Mouse (Mus musculus): ENCODE results near the gene Gm9857.

The Gm9857 gene

GRCm38 (mm10) chr3:108925677-108926076 lies 14.6 kb downstream of the Gm9857 start:
- no peak for DNase-seq (ENCODE audit: low spot score in 2 of 2)

- no peak for DNase-seq (ENCODE audit: low spot score in 2 of 2)
Observed at GRCm38 (mm10) chr3:108921822-108922221, 18.4 kb downstream of the Gm9857 start.

GRCm38 (mm10) chr3:108920442-108921070 lies 19.7 kb downstream of the Gm9857 start:
- no peak for DNase-seq (ENCODE audit: low spot score in 2 of 2)

GRCm38 (mm10) chr3:108918852-108919251 lies 21.4 kb downstream of the Gm9857 start:
- DNase-seq (ENCODE audit: low spot score in 2 of 2): no peak

- no peak for DNase-seq (ENCODE audit: low spot score in 2 of 2)
Observed at GRCm38 (mm10) chr3:108917986-108918385, 22.3 kb downstream of the Gm9857 start.

GRCm38 (mm10) chr3:108916857-108917256 lies 23.4 kb downstream of the Gm9857 start:
- DNase-seq (ENCODE audit: low spot score in 2 of 2): no peak

- DNase-seq (ENCODE audit: low spot score in 2 of 2): no peak
Observed at GRCm38 (mm10) chr3:108915999-108916398, 24.2 kb downstream of the Gm9857 start.

GRCm38 (mm10) chr3:108911548-108912413 lies 28.5 kb downstream of the Gm9857 start, which contains the start of gene Prpf38b:
Gene Prpf38b, minus strand, starts transcription at chr3:108911727.
- DNase-seq (ENCODE audit: low spot score in 2 of 2): peak; percentile 91 to 94

GRCm38 (mm10) chr3:108911081-108911547 lies 29.1 kb downstream of the Gm9857 start:
- DNase-seq (ENCODE audit: low spot score in 2 of 2): peak; percentile 49 to 62

- DNase-seq (ENCODE audit: low spot score in 2 of 2): no peak
Observed at GRCm38 (mm10) chr3:108910303-108911080, 29.8 kb downstream of the Gm9857 start.

- no peak for DNase-seq (ENCODE audit: low spot score in 2 of 2)
Observed at GRCm38 (mm10) chr3:108902934-108903333, 37.3 kb downstream of the Gm9857 start.

GRCm38 (mm10) chr3:108902038-108902437 lies 38.2 kb downstream of the Gm9857 start:
- no peak for DNase-seq (ENCODE audit: low spot score in 2 of 2)

GRCm38 (mm10) chr3:108900681-108901080 lies 39.6 kb downstream of the Gm9857 start:
- no peak for DNase-seq (ENCODE audit: low spot score in 2 of 2)

GRCm38 (mm10) chr3:108900147-108900546 lies 40.1 kb downstream of the Gm9857 start:
- DNase-seq (ENCODE audit: low spot score in 2 of 2): no peak

GRCm38 (mm10) chr3:108898640-108899039 lies 41.6 kb downstream of the Gm9857 start:
- no peak for DNase-seq (ENCODE audit: low spot score in 2 of 2)

GRCm38 (mm10) chr3:108892914-108893313 lies 47.3 kb downstream of the Gm9857 start:
- no peak for DNase-seq (ENCODE audit: low spot score in 2 of 2)

GRCm38 (mm10) chr3:108892080-108892479 lies 48.2 kb downstream of the Gm9857 start:
- no peak for DNase-seq (ENCODE audit: low spot score in 2 of 2)
